Mouse (Mus musculus) gastrocnemius, adult 8-10 months (tissue): ENCODE results near the gene Nrp1. TPM values are rescaled to one million over a fixed set of nuclear protein-coding genes. Genes with fewer than 3 reads are reported as not detected.

Experiments
- DNase-seq, 2 experiments: peaks; one replicate each; pipeline ENCODE4 v3.0.0; 2022; ENCODE audit warnings: low spot score in 2 of 2
- total RNA-seq, 4 experiments: library from RNA; stranded (reverse); gene quantifications; 2 replicates each; pipeline ENCODE4 v1.2.4; 2022

The Nrp1 gene
- total RNA-seq, 4 experiments from 2014 or later, result 15.6 to 29.7 (median 19.0) TPM

DNA sequence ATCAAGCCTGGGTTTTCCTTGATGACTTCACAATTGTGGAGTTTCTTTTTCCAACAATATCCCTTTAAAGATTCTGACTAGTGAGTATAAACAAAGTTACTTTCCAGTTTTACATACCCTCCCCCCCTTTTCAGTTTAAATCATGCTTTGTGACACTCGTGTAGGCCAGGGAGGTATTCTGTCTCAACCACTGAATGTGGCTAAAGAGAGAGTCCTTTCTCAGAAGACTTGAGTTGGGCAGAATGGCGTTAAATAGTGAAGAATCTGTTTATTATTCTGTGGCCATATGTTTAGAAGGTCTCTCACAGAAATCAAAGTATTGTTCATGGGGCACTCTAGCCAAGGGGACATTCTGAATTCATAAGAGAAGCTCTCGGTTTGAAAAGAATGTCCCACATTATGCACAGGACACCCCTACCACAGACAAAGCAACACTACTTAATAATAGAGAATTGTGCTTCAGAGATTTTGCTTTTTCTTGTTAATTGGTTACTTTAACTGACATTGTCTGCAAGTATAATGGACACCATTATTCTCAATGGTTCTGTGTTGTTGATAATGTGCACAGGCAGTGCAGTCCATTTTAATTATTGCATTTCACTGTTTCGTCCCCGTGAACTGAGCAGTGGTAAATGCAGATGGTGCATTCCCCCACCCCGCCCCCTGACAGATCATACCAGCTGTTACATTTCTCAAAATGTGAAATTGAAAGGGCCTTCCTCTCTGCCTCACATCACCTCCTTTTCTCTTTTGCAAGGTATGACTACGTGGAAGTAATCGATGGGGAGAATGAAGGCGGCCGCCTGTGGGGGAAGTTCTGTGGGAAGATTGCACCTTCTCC lies 59.8 kb downstream of the Nrp1 start:
- no peak for DNase-seq

DNA sequence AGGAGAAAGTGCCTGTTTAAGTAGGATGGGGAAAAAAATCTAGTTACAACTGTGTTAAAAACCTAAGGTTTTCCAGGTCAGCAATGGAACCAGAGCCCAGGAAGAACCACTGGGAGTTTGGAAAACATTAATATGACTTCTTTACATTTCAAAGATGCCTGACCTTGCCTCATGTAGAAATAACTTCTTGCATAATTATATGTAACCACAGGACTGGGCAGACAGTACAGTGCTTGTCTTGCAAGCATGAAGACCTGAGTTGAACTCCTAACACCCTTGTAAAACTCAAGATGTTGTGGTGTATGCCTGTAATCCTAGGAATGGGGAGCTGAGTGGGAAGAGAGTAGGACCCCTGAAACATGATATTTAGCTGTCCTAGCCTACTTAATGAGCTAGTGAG lies 61.6 kb downstream of the Nrp1 start:
- no peak for DNase-seq

DNA sequence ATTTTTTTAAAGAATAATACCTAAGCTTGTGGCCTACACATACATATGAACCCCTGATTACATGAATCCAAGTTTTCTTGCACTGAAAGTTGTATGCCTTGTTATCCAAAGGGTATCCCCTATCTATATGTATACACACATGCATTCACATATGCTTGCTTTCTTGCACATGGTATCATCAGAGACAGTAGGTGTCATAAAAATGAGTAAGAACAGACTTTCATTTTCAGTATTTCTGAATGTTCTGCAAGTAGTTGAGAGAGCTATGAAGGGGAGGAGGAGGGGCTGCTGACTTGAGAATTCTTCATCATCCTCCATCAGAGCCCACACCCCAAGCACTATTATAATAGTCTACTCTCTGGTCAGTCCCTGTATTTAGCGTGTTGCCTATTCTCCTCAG lies 62.0 kb downstream of the Nrp1 start:
- DNase-seq, result no peak

DNA sequence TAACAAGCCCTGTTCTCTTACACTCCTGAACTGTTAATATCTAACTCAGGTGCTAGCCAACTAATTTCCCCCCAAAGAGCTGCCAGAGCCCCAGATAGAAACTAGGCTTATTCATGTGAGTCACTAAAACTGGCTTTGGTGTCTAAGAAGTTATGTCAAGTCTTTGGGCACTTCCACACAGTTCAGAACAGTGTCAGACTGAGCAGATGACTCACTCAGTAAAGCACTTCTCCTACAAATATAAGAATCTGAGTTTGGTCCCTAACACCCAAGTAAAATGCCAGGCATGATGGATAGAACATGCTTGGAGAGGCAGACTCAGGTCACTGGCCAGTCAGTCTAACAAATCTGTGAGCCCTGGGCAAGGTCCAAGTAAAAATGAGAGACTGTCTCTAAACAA lies 65.4 kb downstream of the Nrp1 start:
- no peak for DNase-seq

DNA sequence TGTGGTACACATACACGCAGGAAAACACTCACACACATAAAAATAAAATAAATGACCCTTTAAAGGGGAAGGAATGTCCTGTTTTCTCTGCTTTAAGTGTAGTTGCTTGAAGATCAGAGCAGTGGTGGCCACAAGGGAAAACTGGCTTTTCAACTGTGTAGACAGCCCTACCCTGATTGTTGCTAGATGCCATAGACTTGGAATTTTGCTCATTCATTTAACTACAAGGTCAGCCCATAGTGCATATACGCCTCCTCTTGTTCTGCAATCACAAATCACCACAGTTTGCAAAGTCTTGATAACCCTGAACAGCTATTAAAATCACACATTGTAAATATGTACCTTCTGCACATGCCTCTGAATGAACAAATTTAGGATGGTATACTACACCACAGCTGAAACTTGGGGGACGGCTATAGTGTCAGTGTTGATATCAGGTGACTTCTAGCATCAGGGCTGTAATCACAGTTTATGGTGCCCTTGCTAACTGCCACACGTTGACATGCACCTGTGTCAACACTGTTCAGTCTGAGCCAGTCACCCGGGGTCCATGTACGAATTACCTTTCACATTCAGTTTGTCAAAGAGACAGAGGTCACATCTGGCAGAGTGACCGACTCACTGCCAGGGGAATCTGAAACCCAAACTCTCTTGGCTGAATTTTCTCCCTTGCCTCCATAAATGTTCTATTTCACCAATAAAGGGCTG lies 66.4 kb downstream of the Nrp1 start:
- no peak for DNase-seq

DNA sequence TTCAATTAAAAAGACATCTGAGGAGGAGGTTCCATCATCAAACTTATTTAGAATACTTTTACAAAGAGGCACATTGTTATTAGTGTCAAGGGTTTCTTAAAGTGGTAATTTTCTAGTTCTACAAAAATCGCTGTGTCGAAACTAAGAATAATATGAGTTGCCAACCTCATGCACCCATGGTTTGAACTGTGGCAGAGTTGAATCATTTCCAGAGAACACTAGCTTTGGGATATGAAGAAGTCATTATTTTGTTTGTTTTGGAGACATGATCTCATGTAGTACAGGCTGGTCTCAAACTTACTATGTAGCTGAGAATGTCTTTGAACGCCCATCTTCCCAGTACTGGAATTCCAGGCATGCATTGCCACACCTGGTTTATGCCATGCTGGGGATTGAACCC lies 68.7 kb downstream of the Nrp1 start:
- DNase-seq, result no peak

DNA sequence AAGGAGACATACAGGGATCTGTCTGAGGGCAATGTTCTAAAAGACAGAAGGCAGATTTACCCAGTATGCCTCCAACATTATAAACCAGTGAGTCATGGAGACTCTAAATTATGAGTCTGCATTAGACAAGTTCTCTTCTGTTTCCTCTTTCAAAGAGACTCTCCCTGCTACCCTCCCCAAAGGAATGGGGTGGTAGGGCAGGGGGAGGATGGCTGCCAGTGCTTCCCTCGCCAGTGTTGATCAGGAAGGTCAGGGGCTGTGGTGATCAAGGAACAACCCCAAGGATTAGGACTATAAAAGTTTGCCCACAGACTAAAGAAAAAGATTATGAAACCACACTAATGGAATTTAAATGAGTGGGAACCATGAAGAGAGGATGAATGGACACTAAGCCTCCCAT lies 70.6 kb downstream of the Nrp1 start:
- DNase-seq, result no peak

DNA sequence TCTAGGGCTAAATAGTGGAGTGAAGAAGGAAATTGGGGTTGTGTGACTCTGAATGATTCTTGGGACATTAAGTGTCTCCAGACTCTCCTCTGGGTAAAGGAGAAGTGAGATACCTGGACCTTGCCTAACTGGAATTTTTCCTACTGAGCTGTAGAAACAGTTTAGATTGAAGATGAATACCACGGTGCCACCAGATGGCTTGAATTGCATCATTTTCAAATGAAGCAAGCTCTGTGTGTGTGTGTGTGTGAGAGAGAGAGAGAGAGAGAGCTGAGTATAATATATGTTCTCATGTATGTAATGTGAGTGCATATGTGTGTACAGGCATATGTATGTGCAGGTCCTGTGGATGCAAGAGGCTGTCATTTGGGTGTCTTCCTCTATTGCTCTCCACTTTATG lies 72.7 kb downstream of the Nrp1 start:
- DNase-seq, result no peak

DNA sequence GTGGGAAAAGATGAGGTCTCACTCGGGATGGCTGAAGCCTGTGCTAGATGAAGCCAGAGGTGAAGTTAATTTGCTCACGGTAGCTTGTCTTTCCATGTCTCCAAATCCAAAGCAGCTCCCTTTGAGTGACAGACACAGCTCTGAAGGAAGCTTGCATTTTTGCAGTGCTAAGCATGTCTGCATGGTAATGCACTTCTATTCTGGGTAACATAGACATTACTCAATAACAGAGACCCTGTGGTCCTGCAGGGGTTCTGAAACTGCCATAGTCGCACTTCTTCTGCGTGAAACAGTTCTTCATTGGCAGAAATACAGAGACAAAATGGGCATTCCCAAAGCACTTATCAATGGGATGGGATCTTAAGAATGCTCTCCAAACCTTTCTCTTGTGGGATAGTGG lies 77.3 kb downstream of the Nrp1 start:
- no peak for DNase-seq

DNA sequence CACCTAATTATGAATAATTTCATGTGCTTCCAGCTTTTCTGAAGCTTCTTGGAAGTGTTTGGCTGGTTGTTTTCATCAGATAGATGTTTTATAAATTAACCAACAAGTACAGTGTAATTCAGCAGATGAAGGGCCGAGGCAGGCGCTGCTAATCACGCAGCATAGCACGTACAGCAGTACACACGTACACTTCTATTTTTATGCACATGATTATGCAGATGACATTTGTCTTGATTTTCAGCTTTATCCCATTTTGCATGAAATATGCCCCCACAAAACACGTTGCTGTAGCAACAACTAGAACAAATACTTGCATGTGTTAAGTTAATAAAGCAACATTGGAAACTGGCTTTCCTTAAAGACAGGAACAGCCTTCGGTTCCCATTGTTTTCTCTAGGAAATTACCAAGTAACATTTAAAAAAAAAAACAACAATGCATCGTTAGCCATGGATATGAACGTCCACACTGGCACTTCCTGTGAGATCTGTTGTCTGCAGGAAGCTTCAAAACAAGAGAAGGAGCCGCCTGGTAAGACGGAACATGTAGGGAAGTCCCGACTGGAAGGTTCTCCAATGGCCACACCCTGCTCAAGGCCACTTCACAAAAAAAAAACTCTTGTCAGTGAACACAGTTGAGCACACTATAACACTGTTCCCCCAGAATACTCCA lies 78.9 kb downstream of the Nrp1 start:
- no peak for DNase-seq

DNA sequence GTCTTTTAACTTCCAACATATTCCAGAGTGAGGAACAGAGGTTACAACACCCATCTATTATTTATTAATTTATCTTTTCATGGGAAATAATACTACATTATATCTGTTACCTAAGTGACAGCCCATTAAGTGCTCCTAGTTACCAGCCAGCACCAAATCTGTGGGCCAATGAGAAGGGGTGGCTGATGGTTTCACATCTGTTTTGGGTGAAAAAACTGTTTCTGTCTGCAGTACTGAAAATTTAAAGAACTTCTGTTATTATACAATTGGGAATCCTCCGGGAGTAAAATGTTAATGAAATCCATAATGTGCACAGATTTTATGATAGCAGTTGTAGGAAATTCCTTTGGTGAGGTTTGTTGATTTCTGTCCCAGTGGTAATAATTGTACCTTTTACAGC lies 83.0 kb downstream of the Nrp1 start:
- no peak for DNase-seq

DNA sequence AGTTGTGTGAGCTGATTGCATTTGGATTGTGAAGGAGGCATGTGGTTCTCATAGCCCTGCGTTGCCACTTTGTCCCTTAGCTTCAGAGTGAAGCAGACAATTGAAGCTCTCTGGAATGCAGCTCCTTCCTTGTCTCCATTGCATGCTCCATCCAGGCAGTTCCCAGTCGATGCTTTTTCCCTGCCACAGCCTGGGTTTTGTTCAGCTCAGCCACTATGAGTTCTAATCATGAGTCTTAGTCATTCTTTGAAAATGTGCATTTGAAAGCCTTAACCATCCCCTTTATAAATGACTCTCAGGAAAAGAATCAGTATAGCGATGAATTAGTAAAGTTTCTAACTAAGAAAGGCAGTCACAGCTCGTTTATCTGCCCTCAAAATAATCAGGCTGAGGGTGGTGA lies 87.2 kb downstream of the Nrp1 start:
- no peak for DNase-seq

DNA sequence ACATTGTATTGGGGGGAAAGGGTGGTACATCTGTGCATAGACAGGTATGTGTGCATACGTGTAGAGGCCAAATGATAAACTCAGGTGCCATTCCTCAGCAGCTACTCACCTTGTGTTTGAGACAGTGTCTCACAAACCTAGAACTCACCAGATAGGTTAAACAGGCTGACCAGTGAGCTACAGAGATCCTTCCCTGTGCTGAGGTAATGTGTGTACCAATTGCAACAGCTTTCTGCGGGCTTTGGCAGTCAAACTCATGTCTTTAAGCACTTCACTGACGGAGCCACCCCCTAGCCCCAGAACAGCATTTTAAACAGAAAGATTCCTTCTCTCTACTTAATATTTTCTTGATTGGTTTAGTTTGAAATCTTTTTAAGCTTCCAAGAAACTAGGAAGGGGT lies 88.2 kb downstream of the Nrp1 start:
- DNase-seq, result no peak

DNA sequence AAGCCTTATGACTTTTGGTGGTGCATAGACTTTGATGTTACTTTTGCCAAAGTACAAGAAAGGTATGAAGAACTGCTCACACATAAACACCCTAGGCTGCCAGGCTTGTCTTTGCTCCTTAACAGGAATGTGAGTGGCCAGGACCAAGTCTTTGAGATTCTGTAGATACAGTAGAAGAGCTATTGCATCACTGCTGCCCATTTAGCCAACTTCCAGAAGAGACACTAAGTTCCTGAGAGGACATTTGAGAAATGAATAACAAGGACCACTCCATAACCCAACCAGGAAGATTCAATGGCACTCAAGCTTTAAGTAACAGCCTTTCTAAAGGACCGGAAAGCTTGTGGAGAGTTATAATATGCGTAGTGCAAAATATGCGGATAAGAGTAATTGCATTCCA lies 88.9 kb downstream of the Nrp1 start:
- DNase-seq, result no peak

DNA sequence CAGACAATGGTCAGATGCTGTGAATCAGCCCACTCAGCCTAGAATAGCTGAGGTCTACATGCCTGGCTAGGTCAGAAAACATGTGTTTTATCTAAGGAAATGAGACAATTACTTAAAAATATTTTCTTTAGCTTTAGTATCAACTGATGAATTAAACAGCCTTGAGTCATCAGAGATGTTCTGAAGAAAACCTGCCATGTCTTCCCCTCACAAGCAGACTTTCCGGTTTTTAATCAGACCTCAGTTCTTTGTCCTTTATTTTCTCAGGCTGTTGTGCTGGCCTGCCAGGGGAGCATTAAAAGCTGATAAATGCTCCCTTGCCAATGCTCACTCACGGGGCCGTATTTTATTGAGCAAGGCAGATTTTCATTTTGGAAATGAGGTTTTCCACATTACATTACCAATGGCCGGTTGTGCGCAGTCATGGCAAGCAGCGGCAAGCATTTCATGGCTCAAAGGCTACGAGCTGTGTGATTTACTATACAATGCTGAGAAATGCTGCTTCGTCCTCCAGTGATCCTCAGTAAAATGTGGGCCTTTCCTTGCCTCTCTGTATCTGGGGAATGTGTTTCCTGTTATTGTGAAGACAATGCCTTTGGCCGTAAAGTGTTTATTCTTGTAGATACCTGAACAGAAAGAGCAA lies 92.1 kb downstream of the Nrp1 start:
- no peak for DNase-seq

DNA sequence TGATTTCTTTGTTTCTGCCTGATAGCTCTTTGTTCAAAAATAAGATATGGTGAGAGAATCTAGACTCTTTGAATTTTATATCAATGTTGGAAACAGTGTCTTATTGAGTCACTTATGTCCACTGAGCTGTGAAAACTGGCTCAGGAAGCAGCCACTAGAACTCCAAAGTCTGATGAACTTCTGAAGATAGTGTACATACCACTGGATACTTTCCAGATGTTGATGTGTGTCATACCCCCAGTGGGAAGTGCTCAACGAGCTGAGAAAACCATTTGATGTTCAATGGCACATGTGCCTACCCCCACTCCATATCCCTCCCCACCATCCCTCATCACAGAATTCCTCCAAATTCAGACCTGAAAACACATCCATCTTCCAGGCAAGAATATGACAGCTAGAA lies 92.7 kb downstream of the Nrp1 start:
- no peak for DNase-seq

DNA sequence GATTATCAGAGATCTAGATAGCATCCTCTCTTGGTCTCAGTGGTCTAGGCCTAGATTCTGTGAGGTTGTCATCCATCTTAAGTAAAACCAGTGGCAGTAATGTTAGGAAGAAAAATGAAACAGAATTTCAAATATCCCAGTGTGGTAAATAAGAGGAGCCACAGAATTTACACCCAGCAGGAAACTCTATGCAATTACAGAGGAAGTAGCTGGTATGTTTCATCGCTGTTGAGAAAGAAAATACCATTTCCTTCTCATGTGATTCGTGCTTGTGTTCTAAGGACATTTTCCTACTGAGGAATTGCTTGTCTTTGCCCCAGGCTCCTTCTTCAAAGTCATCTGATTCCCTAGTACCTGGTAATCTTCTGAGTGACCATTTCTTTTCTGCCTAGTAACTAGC lies 95.1 kb downstream of the Nrp1 start:
- DNase-seq, result no peak

DNA sequence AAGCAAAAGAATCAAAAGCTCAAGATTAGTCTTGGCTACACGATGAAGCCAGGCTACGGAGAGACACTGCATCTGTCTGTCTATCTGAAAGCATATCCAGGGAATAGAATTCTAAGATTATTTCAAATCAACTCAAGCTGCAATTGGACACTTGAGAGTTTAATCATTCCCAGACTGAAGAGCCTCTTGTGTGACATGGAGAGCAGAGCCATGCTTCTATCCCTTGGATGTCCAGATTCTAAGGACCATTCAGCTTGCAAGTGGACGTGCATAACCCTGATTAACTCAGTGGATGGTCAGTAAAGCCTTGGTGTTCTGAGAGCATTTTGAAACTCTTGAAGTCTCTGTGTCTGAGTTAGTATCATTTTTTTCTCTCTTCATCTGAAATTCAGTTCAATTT lies 95.6 kb downstream of the Nrp1 start:
- DNase-seq, result no peak

DNA sequence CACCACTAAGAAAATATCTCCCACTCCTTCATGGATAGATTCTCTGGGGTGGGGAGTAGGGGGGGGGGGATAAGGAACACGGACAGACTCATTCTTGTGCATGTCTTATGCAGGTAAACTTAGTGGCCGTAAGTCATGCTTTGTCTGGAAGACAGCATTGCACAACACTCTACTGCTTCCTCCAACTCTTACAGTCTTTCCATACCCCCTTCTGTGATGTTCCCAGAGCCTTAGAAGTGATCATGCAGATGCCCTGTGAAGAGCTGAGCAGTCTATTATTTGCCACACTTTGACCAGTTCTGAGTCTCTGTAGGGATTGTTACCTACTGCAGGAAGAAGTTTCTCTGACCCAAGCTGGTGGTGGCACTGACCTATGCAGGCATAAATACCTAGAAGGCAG lies 98.9 kb downstream of the Nrp1 start:
- DNase-seq, result no peak

DNA sequence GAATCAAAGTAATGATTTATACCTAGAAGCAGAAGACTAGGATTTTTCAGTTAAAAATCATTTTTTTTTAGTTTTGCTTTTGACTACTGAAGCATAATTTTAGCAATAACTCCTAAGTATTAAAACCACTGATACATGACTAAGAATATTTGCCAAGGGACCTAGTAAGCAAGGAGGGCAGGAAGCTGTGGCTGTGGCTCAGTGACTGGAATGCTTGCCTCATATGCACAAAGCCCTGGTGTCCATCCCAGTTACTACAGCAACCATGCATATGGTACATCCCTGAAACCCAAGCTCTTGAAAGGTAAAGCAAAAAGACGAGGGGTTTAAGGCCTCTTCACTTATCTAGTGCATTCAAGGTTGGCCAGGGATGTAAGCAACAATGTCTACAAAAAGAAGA lies 101.3 kb downstream of the Nrp1 start:
- no peak for DNase-seq

DNA sequence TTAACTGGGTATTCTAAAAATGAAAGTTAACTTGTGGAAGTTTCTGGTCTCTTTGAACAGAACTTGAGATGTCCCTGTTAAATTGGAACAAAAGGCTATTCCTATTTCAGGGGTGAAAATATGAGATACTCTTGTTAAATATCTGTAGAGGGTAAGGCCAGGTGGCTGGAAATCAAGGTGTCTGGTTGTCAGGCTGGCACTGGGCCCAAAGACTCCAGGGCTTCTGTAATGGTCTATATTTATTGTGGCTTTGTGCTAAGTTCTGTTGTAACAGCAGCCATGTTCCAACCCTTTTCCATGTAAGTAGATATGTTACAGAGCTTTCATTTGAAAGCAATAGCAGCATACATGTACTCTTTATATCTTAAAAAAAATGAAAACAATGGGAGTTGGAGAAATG lies 103.3 kb downstream of the Nrp1 start:
- peak in 1 of 2 experiments; percentile 23 for DNase-seq

DNA sequence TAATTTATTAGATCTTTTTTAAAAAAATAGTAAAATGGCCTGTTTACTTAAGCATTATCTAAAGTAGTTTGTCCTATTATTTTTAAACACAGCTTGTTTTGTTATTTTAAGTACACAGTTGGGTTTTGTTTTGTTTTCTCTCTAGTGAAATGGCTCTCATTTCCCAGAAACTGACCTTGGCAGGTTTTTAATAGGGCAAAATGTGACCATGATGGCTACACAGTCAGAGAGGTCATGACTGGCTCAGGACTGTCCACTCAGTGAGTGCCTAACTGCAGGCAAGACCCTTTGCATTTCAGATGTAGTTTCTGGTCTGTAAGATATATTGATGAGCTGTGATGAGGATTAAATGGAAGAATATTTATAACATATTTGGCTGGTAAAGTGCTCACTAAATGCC lies 104.8 kb downstream of the Nrp1 start:
- no peak for DNase-seq
